Mouse (Mus musculus) erythroblast, embryonic 14.5 days (primary cell): ENCODE measurements around the gene Atxn1. TPM values are rescaled to one million over a fixed set of nuclear protein-coding genes. Genes with fewer than 3 reads are reported as not detected.

Experiments used
- H3K27me3 ChIP-seq: 2 replicates; pipeline ENCODE4 v1.6.1; 2012; ENCODE audit warnings: inconsistent platforms; ENCODE audit not compliant: control insufficient read depth
- H3K36me3 ChIP-seq: 2 replicates; pipeline ENCODE4 v1.6.1; 2012; ENCODE audit warnings: mild to moderate bottlenecking, inconsistent platforms; ENCODE audit not compliant: control insufficient read depth
- H3K4me1 ChIP-seq: 2 replicates; pipeline ENCODE4 v1.6.1; 2012; ENCODE audit warnings: inconsistent platforms; ENCODE audit not compliant: control insufficient read depth
- H3K4me3 ChIP-seq: replicated peaks from 2 replicates; pipeline ENCODE3; 2012; ENCODE audit warnings: moderate library complexity, mild to moderate bottlenecking, inconsistent platforms
- H3K9me3 ChIP-seq: 2 replicates; pipeline ENCODE4 v1.6.1; 2012; ENCODE audit warnings: low read length, inconsistent platforms, mixed read lengths; ENCODE audit not compliant: control insufficient read depth
- GATA1 ChIP-seq: IDR thresholded peaks from 2 replicates; pipeline ENCODE4 v1.6.1; 2012; ENCODE audit warnings: low read length, inconsistent platforms, mixed read lengths
- TAL1 ChIP-seq: IDR thresholded peaks from 3 replicates; pipeline ENCODE4 v1.6.1; 2012; ENCODE audit warnings: low read length, inconsistent platforms, mixed read lengths
- polyA plus RNA-seq: library from polyadenylated mRNA; stranded (reverse); fragments of >175 nt; gene quantifications from 2 replicates; pipeline ENCODE4 v1.2.3, GENCODE M21; 2012

Gene Atxn1
- polyA plus RNA-seq, 1 experiment: 0.01 TPM

DNA sequence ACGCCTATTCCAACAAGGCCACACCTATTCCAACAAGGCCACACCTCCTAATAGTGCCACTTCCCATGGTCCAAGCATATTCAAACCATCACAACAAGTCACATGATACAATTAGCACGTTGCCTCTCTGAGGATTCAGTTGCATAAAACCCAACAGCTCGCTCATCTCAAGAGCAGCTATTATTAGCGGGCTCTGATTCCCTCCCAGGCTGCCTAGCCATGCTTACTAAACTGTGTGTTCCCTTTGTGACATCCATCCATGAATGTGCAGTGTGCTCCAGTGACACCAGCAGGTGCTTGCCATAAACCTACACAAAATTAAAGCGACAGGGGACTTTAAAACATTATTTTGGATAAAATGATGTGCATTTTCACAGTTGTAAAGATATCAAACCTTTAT lies 25.7 kb upstream of the Atxn1 start:
- Histone ChIP-seq H3K27me3 (no peaks in the 10 kb centered on the region), H3K4me3 (no peak overlapping the region), H3K4me1 (no peaks in the 10 kb centered on the region), H3K9me3 (no peaks in the 10 kb centered on the region), H3K36me3 (no peaks in the 10 kb centered on the region)
- TF ChIP-seq TAL1 (no peak), GATA1 (no peak)

DNA sequence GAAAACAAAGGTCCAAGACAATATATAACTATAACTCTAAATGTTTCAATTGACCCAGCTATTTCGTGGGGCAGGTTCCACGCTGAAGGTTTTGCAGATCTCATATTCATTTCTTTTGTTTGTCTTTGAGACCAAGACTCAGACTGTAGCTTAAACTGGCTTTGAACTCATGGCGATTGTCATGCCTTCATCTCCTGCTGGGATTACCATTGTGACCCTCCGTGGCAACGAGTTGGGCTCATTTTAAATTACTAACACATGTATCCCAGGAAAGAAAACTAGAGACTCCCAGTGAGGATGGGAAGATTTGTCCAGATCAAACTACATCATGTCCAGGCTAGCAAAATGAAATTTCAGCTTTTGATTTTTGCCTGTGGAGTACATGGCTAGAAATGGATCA lies 14.4 kb upstream of the Atxn1 start:
- H3K4me3 ChIP-seq: no peak overlapping the region
- H3K27me3 ChIP-seq: no peaks in the 10 kb centered on the region; the same call in 1 of the 2 replicates
- no peaks in the 10 kb centered on the region for H3K4me1 ChIP-seq
- no peak for TF ChIP-seq GATA1
- no peak for TF ChIP-seq TAL1
- no peaks in the 10 kb centered on the region for H3K36me3 ChIP-seq
- H3K9me3 ChIP-seq: no peaks in the 10 kb centered on the region

DNA sequence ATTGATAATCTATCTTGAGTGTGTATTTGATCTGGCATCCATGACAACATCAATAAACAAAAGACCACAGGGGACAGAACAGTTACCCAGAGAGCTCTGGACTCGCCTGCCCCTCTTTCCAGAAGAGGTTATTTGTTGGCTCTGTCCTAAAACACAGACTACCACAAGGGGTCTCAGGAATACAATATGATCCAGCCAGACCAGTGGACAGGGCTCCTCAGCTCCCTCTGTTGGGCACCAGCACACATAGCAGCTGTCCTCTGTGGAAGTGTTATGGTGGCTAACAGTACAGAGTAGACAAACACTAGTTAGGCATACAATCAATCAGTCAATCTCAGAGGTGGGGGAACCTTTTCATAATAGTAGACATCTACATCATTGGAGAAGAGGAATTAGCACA lies 12.1 kb upstream of the Atxn1 start:
- TF ChIP-seq GATA1: no peak
- TF ChIP-seq TAL1: no peak
- Histone ChIP-seq H3K9me3 (no peaks in the 10 kb centered on the region), H3K36me3 (no peaks in the 10 kb centered on the region), H3K4me1 (no peaks in the 10 kb centered on the region), H3K4me3 (no peak overlapping the region), H3K27me3 (no peaks in the 10 kb centered on the region; the same call in 1 of the 2 replicates)

DNA sequence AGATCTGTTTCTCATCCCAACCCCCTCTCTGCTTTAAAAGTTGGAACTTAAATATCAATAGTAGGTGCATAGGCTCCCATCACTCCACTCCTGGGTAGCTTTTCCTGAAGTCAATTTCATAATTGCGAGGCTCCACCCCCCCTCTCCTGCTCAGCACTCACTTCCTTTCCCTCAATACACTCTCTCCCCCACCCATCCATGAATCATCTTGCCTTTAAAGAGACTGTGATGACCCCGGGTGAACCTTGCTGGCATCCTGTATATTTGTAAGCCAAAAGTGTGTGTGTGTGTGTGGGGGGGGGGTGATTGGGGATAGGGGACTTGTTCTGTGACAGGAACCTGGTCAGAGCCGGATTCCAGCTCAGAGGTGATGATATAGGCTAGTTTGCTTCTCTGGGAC lies 9.8 kb upstream of the Atxn1 start:
- Histone ChIP-seq H3K9me3 (no peaks in the 10 kb centered on the region), H3K36me3 (no peaks in the 10 kb centered on the region), H3K4me1 (no peaks in the 10 kb centered on the region), H3K27me3 (no peaks in the 10 kb centered on the region; the same call in 1 of the 2 replicates), H3K4me3 (no peak overlapping the region)
- TF ChIP-seq GATA1 (no peak), TAL1 (no peak)

DNA sequence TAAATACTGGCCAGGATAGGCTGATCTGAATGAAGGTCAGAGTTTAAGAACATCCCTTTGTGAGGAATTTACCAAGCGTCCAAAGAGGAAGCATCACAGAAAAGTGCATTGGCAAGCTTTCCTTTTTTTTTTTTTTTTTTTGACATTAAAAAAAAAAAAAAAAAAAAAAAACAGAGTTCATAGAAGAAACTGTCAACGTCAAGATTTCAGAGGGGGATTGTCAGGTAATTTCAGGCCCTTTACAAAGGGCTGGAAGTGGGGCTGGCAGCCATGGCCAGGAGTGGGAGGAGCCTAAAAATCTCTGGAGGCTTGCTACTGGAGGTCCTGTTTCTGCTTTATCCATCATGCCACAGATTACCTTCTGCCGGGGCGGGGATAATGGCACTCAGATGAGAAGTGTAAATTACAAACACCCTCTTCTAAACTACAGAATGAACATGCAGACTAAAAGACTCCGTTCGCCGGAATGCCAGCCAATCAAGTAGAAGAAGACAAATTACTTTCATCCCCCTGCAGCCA lies 9.2 kb upstream of the Atxn1 start:
- TF ChIP-seq GATA1 (no peak), TAL1 (no peak)
- Histone ChIP-seq H3K27me3 (no peaks in the 10 kb centered on the region; the same call in 1 of the 2 replicates), H3K4me1 (no peaks in the 10 kb centered on the region), H3K36me3 (no peaks in the 10 kb centered on the region), H3K9me3 (no peaks in the 10 kb centered on the region), H3K4me3 (no peak overlapping the region)

DNA sequence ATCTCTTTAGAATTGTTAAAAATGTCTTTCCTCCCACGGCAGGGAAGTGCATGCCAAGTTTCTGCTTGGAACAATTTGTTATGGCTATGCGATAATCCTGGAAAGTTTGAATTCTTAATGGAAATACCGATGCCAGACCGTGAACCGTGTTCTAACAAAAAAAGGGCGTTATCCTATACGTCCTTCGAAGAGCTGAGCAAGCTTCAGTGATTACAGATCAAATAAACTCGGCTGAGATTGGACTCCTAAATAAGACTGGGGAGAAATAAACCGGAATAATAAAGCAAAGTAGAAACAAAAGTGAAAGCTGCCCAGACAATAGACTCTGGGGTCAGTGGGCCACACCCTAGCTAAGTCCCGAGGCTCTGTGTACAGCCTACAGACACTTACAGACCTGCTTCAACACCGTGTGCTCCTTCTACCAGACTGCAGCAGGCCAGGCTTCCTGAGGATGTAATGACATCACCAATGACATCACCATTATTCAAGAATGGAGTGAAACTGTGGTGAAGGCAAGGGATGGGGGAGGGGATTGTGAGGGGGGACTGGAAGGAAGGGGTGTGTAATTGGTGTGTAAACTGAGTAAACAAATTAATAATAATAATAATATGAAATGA lies 6.2 kb upstream of the Atxn1 start:
- H3K4me1 ChIP-seq: peaks cover 2% of the 10 kb centered on the region
- TF ChIP-seq TAL1 (no peak), GATA1 (no peak)
- H3K36me3 ChIP-seq: no peaks in the 10 kb centered on the region
- H3K9me3 ChIP-seq: no peaks in the 10 kb centered on the region
- no peak overlapping the region for H3K4me3 ChIP-seq
- H3K27me3 ChIP-seq: peaks cover 5% of the 10 kb centered on the region

DNA sequence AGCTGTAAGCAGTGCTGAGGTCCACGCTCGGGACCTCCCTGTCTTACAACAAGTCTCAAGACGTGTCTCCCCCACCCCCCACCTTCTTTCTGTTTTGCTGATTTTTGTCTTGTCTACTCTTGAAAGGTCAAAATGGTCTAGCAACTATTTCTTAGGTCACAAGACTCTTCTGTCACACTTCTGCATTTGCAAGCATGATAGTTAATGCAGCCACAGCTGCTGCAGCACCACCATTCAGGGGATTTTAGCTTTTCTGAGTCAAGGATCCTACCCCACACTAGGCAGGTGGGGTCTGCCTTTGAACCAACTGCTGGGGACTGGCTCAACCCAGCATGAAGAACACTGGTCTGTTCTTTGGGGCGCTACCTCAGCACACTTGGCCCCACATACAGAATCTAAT lies 3.4 kb upstream of the Atxn1 start:
- TF ChIP-seq GATA1 (no peak), TAL1 (no peak)
- H3K9me3 ChIP-seq: no peaks in the 10 kb centered on the region
- peaks cover 32% of the 10 kb centered on the region for H3K27me3 ChIP-seq
- H3K36me3 ChIP-seq: no peaks in the 10 kb centered on the region
- peaks cover 27% of the 10 kb centered on the region for H3K4me1 ChIP-seq
- H3K4me3 ChIP-seq: no peak overlapping the region

DNA sequence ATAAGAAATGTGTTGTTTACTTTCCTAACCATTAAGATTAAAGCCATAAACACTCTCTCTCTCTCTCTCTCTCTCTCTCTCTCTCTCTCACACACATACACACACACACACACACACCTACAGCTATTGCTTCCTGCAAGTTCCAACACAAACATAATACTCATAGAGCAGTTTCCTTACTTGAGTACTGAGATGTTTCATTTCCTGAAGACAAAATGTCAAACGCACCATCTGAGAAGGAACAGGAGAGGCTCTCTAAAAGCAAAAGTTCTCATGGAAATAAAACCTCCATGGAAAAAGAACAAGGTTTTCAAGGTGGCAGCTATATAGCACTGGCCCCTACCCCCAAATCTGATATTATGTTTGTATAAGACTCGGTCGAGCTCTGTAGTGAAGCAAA lies 2.6 kb upstream of the Atxn1 start:
- H3K27me3 ChIP-seq: peaks cover 39% of the 10 kb centered on the region
- peaks cover 27% of the 10 kb centered on the region for H3K4me1 ChIP-seq
- TF ChIP-seq GATA1: no peak
- no peak for TF ChIP-seq TAL1
- H3K4me3 ChIP-seq: no peak overlapping the region
- H3K9me3 ChIP-seq: no peaks in the 10 kb centered on the region
- H3K36me3 ChIP-seq: no peaks in the 10 kb centered on the region

DNA sequence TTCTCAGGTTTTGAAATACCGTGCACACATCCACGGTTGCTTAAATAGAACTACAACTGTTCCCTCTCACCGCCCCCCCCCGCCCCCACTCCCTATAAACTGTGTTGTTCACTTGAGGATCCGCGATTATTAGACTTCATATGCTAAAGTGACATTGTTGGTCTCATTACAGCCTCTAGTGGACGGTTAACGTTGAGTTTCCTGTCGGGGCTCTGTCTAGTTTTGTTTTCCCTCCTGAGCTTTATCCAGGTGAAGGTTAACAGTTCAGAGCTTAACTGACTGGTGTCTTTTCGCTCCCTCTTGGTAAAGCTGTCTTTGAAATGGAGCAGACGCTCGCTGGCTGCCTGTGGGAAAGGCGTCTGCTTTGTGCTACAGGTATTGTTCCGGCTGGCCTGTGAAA lies 1.8 kb upstream of the Atxn1 start:
- Histone ChIP-seq H3K4me1 (peaks cover 29% of the 10 kb centered on the region), H3K36me3 (no peaks in the 10 kb centered on the region), H3K27me3 (peaks cover 44% of the 10 kb centered on the region), H3K9me3 (no peaks in the 10 kb centered on the region), H3K4me3 (no peak overlapping the region)
- no peak for TF ChIP-seq GATA1
